ENCODE assay signal across 9 mouse cellular contexts in genomic region chr11:75549658-75550111, GRCm38 (mm10). TPM values are rescaled to one million over a fixed set of nuclear protein-coding genes. Genes with fewer than 3 reads are reported as not detected.
DNase-seq lines count a peak whose midpoint lies in the region; ATAC-seq lines count a peak whose summit lies in the region.
"Had no signal": no experiment of that assay in that cellular context is flagged by ENCODE, and none has a peak within 500 bp of the region (broad histone marks: within the 10 kb centered on the region; RNA-seq: fewer than 3 reads in every experiment).

No protein-coding gene starts in this region.

- no peaks in the 10 kb centered on the region for H3K27me3 ChIP-seq in heart, embryonic 10.5 days (ENCODE audit: insufficient read depth, poor library complexity, severe bottlenecking)
- H3K27me3 ChIP-seq in intestine, embryonic 15.5 days (replicated peaks), result no peaks in the 10 kb centered on the region

- peaks cover 56% of the 10 kb centered on the region for H3K4me1 ChIP-seq in heart, embryonic 10.5 days
- peaks cover 19% of the 10 kb centered on the region for H3K4me1 ChIP-seq in intestine, embryonic 15.5 days (replicated peaks)

- H3K9ac ChIP-seq in intestine, embryonic 15.5 days, result no peak overlapping the region

- H3K9me3 ChIP-seq in heart, embryonic 10.5 days, result no peaks in the 10 kb centered on the region
- H3K9me3 ChIP-seq in intestine, embryonic 15.5 days, result no peaks in the 10 kb centered on the region

- no peak overlapping the region for H3K4me2 ChIP-seq in intestine, embryonic 15.5 days (replicated peaks)

- no peak for DNase-seq in heart, embryonic 10.5 days (ENCODE audit: low spot score)
- no peak for DNase-seq in heart, postnatal 25 days (ENCODE audit: low spot score)
- DNase-seq in cerebellum, postnatal 25 days, result peak; percentile 57 to 63
- peak; percentile 87 for DNase-seq in lung, postnatal 25 days (ENCODE audit: low spot score)
- DNase-seq in urinary bladder, postnatal 10 days (ENCODE audit: low spot score), result no peak
- no peak for DNase-seq in thymus, postnatal 0 days (ENCODE audit: low spot score)
- no peak for DNase-seq in left cerebral cortex, postnatal 36 days (ENCODE audit: low spot score in 2 of 2)
- DNase-seq: gastrocnemius, postnatal 14 days had no signal

- H3K36me3 ChIP-seq in heart, embryonic 10.5 days, result peaks cover 4% of the 10 kb centered on the region; the same call in 1 of the 2 replicates
- no peaks in the 10 kb centered on the region for H3K36me3 ChIP-seq in intestine, embryonic 15.5 days

- peak overlapping the region; percentile 72 for H3K27ac ChIP-seq in heart, embryonic 10.5 days
- H3K27ac ChIP-seq in intestine, embryonic 15.5 days, result no peak overlapping the region

- WGBS in heart, embryonic 10.5 days, result 30% methylated on average over 5 of the region's 5 CpGs
- 25% methylated on average over 5 of the region's 5 CpGs for WGBS in intestine, embryonic 15.5 days

- intact Hi-C loops in heart, postnatal 25 days (cut with DNase I), result loop anchor here (2.0 kb wide), 1 partner anchor 15 kb away; no protein-coding TSS in a partner anchor
- intact Hi-C loops in left cerebral cortex, postnatal 36 days (cut with DNase I), result no loop called here

- no peak overlapping the region for H3K4me3 ChIP-seq in heart, embryonic 10.5 days
- no peak overlapping the region for H3K4me3 ChIP-seq in intestine, embryonic 15.5 days (replicated peaks)

- 0 out of 2 replicates have a peak, but pooled peaks have one; percentile 19 for ATAC-seq in intestine, embryonic 15.5 days

RNA-seq across cellular contexts. Expression of gene Slc43a2, which starts 18.2 kb away (rescaled TPM):
- polyA plus RNA-seq in heart, embryonic 10.5 days (2016; fragmentation: Nextera tagmentation; extraction: Ambion mirVana), result 5.5 and 6.4 TPM in 2 replicates
- 10 to 100 TPM; 14.9 to 18.2 TPM for total RNA-seq in heart, postnatal 25 days (2021)
- 11.7 and 12.9 TPM in 2 replicates for polyA plus RNA-seq in intestine, embryonic 15.5 days (2015; fragmentation: Nextera tagmentation; extraction: Ambion mirVana)
- 33.2 and 33.6 TPM in 2 replicates for polyA plus RNA-seq in thymus, postnatal 0 days (2015; fragmentation: Nextera tagmentation; extraction: Ambion mirVana)
- total RNA-seq in left cerebral cortex, postnatal 36 days (2021), result 10 to 100 TPM; 51.1 to 63.1 TPM

RNA-seq across cellular contexts. Expression of gene Scarf1, which starts 36.3 kb away (rescaled TPM):
- 13.6 and 15.8 TPM in 2 replicates for polyA plus RNA-seq in heart, embryonic 10.5 days (2016; fragmentation: Nextera tagmentation; extraction: Ambion mirVana)
- 10 to 100 TPM in 1 of 2 experiments, 1 to 10 TPM in 1; 8.5 to 12.1 TPM for total RNA-seq in heart, postnatal 25 days (2021)
- polyA plus RNA-seq in intestine, embryonic 15.5 days (2015; fragmentation: Nextera tagmentation; extraction: Ambion mirVana), result 5.7 TPM in 2 replicates
- polyA plus RNA-seq in thymus, postnatal 0 days (2015; fragmentation: Nextera tagmentation; extraction: Ambion mirVana), result 2.4 and 2.7 TPM in 2 replicates
- total RNA-seq in left cerebral cortex, postnatal 36 days (2021), result 1 to 10 TPM; 1.2 to 1.8 TPM

RNA-seq across cellular contexts. Expression of gene Pitpna, which starts 38.2 kb away (rescaled TPM):
- 56.1 and 80.1 TPM in 2 replicates for polyA plus RNA-seq in heart, embryonic 10.5 days (2016; fragmentation: Nextera tagmentation; extraction: Ambion mirVana)
- total RNA-seq in heart, postnatal 25 days (2021), result 100 to 1,000 TPM; 108 to 115 TPM
- 92.3 and 102 TPM in 2 replicates for polyA plus RNA-seq in intestine, embryonic 15.5 days (2015; fragmentation: Nextera tagmentation; extraction: Ambion mirVana)
- 103 and 112 TPM in 2 replicates for polyA plus RNA-seq in thymus, postnatal 0 days (2015; fragmentation: Nextera tagmentation; extraction: Ambion mirVana)
- 100 to 1,000 TPM; 315 to 349 TPM for total RNA-seq in left cerebral cortex, postnatal 36 days (2021)

RNA-seq across cellular contexts. Expression of gene Rilp, which starts 39.8 kb away (rescaled TPM):
- polyA plus RNA-seq in heart, embryonic 10.5 days (2016; fragmentation: Nextera tagmentation; extraction: Ambion mirVana), result 0.76 and 0.78 TPM in 2 replicates
- 10 to 100 TPM; 47.4 to 47.8 TPM for total RNA-seq in heart, postnatal 25 days (2021)
- polyA plus RNA-seq in intestine, embryonic 15.5 days (2015; fragmentation: Nextera tagmentation; extraction: Ambion mirVana), result 1.6 and 2.3 TPM in 2 replicates
- 0.90 and 1.1 TPM in 2 replicates for polyA plus RNA-seq in thymus, postnatal 0 days (2015; fragmentation: Nextera tagmentation; extraction: Ambion mirVana)
- total RNA-seq in left cerebral cortex, postnatal 36 days (2021), result 1 to 10 TPM; 1.9 to 2.3 TPM

Comparison
In these comparisons a context has a peak if more than half of its experiments do, and no peak if none do; other contexts are left out.
1. DNase-seq: peak in cerebellum, postnatal 25 days (2 of 2) and lung, postnatal 25 days (single experiment); none in heart, embryonic 10.5 days (single experiment), heart, postnatal 25 days (single experiment), urinary bladder, postnatal 10 days (single experiment), thymus, postnatal 0 days (single experiment) and left cerebral cortex, postnatal 36 days (0 of 2).